Mouse (Mus musculus): ENCODE results near the gene Galns.
A peak's percentile ranks its signal among the peaks of the same experiment; 100 is the strongest.
"Not testable (repeated sequence)": the region's sequence is repeated elsewhere in the genome, so short reads cannot be mapped to it uniquely, and the experiment has no call there.

Gene Galns

DNA sequence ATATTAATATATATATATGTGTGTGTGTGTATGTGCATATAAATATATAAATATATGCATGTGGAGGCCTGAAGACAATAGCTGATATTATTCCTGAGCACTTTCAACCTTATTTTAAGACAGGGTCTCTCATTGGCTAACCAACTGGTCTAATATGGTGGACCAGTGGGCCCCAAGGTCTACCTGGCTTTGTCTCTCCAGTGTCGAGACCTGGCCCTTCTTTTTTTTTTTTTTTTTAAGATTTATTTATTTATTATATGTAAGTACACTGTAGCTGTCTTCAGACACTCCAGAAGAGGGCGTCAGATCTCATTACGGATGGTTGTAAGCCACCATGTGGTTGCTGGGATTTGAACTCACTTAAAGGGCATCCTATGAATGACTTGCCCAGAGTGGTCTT lies 20.9 kb upstream of the Galns start:
- not testable (repeated sequence) for DNase-seq

DNA sequence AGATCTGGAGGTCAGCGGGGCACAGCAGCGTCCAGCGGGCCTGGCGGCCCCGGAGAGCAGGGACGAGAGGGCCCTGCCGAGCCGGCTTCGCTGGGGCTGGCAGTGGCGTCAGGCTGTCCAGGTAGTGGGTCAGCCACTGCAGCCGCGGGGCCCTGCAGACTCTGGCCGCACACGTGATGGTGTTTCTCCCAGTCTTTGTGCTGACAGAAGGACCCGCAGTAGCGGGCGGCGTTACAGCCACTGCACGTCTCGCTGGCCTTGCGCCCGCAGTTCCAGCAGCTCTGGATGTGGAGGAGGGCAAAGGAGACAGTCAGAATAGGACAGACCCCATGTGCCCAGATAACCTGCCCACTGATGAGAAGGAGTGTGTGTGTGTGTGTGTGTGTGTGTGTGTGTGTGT lies 19.4 kb upstream of the Galns start:
- peak; percentile 30 to 33 for DNase-seq

DNA sequence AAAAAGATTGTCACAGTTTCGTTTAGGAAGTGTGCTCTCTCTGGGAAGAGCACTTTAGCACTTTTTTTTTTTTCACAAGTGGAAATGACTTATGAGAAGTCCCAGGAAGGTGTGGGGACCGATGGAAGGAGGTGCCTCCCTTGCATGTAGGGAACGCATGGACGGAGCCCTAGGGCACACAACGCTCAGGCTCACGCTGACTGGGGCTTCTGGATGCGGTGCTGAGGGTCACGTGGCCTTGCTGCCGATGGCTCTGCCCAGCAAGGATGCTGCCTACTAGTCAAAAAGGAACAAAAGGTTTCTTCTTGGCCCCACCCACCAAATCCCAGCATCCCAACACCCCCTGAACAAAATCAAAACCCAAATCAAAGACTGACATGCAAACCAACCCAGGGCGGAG lies 18.1 kb upstream of the Galns start:
- no peak for DNase-seq

DNA sequence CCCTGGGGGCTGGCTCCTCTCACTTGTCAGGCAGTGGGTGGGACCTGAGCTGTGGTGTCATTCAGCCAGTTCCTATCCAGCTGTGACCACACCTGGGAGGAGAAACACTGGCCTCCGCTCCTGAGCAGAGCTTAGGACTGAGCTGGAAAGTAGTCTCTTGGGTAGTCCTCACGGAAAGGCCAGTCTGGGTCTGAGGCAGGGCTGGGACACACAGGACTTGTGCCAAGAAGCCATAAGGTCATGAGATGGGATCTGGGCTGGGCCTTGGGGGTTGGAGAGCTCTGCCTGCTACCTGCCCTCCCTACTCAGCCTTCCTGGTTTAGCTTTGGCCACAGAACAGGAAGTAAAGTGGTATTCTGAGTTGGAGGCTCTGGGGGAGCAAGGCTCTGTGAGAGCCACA lies 15.6 kb upstream of the Galns start:
- no peak for DNase-seq

DNA sequence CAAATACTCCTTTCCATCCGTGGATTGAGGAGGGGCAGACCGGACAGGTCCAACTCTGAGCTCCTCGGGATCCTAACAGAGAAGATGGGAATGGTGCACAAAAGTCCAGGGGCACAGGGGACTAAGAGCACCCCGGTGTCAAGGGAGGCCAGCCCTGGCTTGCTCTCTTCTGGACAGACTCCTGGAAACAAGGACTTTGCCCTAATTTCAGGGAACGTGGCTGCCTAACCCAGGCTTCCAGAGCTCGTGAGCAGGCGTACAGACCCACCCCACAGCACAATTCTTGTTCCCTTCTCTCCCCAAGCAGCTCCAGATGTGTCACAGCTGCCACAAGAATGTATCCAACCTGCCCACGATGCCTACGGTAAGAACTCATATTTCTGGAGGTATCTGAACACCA lies 14.5 kb upstream of the Galns start:
- DNase-seq, result peak; percentile 38 to 39

DNA sequence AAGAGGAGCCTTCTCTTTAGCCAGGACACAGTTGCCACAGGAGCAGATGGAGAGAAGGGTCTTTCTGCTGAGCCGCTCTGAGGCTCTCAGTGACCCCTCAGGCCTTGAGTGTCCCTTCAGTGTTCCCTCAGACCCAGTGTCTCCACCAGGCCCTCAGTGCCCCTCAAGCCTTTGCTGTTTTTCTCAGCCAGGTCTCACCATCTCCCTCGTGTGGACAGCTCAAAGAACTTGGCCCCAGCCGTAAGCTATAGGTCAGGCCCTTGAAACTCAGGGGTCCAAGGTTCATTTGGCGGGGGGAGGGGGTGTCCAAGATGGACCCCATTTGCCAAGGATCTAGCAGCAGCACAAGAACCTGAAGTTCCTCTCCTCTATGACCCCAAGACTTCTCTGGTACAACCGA lies 13.4 kb upstream of the Galns start:
- no peak for DNase-seq

DNA sequence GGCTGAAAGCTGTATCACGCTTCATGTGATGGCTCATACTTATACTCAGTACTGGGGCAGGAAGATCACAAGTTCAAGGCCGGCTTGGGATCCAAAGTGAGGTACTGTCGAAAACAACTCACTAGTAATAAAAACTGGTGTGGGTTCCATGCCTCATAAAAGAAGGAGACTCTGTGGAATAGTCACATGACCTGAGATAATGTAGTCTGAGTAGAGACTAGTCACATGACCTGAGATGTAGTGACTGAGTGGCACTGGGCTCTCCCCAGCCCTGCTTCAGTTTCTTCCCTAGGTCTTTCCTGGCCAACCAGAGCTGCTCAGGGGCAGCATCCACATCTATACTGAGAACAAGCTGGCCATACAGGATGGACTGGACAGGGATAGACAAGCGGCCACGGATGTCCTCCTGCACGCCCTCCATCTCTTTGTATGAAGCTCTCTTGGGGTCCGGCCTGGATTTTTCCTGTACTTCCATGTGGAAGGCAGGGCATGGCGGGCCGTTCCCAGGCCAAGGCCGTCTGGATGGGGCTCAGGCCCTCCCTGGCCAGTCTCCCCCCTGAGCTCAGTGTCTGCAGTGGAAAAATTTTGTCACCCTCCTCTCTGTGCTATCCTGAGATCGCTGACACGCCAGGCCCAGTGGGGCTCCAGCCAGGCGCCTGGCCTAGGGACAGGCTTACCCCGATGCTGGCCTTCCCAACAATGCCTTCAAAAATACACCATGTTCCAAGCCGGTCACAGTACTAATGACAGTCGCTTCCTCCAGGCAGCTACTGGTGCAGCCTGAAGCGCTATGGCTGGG lies 12.8 kb upstream of the Galns start:
- DNase-seq, result no peak

DNA sequence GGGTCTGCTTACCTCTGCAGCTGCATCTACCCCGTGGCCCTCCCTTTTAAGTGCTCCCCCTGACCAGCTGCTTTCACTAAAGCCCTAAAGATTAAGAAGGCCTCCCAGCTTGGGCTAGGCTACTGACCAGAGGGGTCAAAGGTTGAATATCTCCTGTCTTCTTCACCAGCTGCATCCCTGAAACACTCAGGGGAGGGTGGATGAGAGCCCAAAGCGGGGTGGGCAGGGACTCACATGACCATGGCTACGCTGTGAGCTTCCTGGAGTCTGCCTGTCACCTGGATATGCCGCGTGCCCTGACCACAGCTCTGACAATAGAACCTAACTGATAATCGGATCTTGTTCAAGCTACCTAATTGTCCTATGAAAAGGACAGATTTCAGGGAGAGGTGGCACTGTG lies 11.5 kb upstream of the Galns start, which contains the start of gene Pabpn1l:
Gene Pabpn1l, minus strand, starts transcription at position 13 of the 400 bp plus-strand sequence.
- peak; percentile 26 to 40 for DNase-seq

DNA sequence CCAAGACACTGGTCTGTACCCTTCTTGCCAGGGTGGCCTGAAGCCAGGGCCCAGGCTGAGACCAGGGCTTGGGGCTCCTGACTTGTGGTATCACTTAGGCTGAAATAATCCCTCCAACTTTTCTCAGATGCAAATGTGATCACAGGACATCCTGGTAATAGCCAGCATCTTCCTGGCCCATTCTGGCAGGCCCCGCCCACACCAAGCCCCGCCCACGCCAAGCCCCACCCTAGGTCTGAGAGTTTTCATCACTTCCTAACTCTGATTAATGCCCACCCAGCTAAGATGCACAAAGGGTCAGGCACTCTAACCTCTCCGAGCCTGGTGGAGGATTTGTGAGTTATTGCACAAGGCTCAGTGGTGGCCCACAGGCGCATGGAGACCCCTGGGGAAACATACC lies 9.2 kb upstream of the Galns start:
- DNase-seq, result no peak

DNA sequence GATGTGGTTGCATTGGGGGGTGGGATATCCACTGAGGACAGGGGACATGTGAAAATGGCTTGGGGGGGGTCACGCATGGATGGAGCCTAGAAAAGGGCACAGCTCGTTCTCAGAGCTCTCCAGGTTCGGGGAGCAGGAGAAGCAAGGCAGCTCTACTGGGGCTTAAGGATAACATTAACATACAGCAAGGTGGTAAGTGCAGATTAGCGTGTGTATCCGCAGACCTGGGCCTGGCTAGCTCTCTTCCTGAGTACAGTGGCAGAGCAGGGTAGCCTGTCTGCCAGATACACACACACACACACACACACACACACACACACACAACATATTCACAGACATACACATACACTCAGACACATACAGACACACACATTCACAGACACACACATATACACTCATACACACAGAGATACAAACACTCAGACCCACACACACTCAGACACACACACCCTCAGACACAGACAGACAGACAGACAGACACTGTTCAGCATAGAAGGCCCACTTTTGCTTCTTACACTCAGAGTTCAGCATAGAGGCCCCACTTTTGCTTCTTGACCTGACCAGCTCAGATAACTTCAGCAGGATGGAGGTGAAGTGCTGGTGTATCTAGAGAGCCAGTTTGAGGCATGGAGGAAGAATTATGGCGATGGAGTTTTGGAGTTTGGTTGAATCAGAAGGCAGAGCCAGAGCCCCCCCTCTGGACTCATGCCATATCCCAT lies 7.6 kb upstream of the Galns start:
- no peak for DNase-seq

DNA sequence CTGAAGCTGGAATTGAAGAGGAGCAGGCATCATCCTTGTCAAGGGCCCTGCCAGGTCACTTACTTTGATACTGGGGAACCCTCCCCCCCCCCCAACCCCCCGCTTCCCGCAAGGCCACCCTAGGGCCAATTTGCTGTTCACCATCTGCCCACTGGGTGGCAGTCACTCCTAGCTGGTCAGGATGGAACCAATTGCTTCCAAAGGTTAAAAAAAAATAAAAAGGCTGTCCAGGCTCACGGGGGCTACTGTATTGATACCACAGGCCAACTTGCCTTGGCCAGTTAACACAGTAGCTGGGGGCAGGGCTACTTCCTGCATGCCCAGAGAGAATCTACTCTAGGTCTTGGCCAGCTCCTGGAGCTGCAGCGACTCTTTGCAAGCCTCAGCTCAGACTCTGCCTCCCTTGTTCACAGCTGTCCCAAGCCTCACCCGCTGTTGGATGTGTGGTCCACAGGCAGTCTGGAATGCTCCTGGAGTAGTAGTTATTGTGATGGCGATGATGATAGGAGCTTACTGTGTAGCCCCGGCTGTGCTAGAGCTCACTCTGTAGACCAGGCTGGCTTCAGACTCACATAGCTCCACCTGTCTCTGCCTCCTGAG lies 6.8 kb upstream of the Galns start:
- peak; percentile 61 to 87 for DNase-seq

DNA sequence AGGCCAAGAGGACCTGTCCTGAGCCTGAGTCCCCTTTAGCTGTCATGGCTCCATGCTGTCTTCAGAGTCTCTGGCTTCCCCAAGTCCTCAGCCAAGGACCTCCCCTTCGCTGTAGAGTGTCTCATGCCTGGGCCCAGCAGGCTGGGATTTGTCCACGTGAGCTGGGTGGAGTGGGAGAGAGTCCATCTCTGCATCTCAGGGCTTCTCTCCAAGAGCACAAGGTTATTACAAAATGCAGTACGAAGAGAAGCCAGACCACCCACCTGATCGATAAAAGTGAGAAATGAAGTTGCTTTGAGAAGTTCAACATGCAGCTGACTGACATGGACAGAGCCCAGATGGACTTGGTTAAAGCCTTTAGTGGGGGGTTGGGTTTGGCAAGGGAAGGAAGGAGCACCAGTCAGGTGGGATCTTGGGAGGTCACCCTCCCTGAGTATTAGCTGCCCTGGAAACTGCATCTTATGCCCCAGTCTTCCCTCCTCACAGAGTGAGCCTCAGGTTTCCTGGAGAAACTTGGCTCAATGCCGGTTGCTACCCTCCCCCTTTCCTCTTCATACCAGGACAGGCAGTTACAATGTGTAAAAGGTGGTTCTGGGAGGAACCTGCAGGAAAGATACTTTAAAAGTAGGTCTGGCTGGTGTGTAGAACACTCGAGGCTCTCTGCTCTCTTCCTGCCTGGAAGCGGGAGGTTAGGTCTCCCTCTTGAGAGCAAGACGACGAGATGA lies 5.1 kb upstream of the Galns start:
- no peak for DNase-seq

DNA sequence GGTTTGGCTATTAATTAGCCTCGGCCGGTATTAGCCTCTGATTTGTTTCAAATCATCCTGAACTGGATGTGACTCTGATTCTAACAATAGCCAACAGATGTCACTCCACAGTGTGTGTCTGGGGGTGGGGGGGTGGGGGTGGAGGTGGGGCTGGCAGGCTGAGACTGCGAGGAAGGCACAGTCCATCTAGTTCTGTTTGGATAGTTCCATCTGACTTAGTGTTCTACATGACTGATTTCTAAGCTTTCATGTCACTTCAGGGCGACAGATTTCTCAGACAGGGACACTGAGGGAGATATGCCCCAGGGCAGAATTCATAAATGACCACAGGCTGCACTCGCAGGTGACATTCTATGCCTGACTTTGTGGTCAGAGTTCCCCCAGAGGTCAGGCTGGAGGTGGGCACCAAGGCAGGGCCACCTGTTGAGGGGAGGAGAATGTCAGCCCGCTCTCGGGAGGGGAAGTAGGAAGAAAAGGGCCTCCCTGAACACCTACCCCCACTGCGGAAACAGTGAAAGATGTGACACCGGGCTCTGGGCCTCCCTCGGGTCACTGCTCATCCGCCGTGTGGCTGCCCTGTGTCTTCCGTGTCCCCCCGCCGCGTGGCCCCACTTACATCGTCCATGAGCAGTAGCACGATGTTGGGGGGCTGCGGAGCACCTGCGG lies 518 bp downstream of the Galns start:
- peak in 1 of 2 experiments; percentile 39 for DNase-seq

DNA sequence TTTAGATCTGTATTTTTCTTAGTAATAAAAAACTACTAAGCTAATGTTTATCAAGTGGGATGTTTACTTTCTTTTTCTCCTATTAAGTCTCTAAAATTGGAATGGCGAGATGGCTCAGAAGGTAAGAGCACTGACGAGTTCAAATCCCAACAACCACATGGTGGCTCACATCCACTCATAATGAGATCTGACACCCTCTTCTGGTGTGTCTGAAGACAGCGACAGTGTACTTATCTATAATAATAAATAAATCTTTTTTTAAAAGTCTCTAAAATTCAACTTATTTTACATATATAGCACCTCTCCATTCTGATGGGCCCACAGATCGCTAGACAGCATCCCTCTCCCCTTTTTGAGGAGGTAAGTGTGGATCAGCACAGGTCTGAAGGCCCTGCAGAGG lies 1.1 kb downstream of the Galns start:
- no peak for DNase-seq

DNA sequence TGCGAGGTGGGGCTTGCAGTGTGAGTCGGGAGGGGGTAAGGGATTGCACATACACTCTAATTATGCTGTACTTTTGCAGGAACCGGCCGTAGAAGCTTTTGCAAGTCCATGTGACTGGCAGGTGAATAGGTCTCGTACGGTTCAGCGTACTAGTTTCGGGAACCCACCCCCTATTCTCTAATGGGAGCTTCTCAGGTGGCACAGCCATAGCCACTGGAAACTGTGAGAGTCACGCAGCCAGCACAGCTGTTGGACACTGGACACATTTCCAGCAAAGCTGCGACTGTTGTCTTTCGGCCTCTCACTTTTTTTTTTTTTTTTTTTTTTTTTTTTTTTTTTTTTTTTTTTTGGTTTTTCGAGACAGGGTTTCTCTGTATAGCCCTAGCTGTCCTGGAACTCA lies 4.5 kb downstream of the Galns start:
- DNase-seq, result no peak

DNA sequence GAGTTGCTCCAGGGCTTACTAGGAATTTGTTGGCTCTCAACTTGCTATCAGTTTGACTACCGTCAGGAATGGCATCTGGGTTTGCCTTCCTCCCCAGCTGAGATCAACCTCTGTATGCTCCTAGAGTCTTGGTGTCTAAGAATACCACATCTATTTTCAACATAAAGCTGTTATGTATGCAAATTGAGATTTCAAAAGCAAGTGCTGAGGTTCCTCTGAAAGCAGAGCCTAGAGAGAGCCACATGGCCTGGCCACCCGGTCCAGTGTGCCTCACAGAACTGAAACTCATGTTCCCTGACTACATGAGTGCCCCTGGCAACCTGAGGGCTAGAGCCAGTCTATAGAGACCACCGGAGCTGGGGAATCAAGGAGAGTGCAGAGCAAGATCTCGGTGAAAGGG lies 5.9 kb downstream of the Galns start:
- DNase-seq, result no peak

DNA sequence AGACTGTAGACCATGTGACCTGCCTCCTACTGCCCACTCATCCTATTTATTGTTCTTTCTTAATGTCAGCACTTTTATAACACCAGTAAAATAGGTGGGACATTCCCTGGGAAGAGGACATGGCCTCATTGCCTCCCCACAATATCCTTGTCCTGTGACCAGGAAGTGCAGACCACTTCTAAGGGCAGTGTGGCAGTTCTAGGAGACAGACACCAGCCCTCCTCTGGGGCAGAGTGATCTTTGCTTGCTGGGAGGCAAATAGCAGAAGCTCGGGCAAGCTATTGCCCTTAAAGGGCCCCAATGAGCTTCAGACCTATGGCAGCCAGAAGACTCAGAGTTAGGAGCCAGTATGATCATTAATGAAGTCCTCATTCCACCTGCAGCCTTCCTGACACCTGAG lies 6.6 kb downstream of the Galns start:
- no peak for DNase-seq

DNA sequence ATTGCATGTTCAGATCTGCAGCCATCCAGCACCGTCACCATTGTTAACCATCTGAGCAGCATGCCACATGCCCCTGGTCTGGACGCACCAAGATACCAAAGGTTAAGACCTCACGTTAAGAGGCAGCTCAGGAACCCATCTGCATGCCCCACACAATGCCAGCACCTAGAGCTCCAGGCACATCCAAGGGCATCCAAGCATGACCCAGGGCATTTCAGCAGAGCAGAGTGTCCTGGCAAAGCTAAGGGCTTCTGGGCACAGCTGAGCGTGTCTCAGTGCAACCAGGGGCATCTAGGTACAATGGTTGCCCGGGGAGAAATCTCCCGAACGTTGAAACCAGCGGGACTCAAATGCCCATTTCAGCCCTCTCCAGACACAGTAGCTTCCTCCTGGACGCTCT lies 10.6 kb downstream of the Galns start:
- peak; percentile 77 to 80 for DNase-seq

DNA sequence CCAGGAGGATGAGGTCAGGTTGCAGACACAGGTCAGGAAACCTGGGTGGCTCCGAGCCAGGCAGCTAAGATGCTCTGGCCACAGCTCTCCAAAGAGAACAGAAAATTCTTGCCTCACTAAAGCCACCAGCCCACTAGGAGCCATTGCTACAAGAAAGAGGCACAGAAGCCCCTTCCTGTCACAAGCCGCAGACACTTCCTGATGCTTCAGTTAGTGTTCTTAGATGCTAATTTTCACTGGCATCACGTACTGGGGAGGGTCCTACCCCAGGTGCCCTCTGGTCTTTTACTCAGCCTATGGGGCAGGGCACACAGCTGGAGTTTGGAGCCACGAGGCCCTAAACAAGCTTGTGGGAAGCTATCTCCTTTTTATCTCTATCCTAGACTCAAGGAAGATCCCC lies 15.2 kb downstream of the Galns start:
- DNase-seq, result no peak

DNA sequence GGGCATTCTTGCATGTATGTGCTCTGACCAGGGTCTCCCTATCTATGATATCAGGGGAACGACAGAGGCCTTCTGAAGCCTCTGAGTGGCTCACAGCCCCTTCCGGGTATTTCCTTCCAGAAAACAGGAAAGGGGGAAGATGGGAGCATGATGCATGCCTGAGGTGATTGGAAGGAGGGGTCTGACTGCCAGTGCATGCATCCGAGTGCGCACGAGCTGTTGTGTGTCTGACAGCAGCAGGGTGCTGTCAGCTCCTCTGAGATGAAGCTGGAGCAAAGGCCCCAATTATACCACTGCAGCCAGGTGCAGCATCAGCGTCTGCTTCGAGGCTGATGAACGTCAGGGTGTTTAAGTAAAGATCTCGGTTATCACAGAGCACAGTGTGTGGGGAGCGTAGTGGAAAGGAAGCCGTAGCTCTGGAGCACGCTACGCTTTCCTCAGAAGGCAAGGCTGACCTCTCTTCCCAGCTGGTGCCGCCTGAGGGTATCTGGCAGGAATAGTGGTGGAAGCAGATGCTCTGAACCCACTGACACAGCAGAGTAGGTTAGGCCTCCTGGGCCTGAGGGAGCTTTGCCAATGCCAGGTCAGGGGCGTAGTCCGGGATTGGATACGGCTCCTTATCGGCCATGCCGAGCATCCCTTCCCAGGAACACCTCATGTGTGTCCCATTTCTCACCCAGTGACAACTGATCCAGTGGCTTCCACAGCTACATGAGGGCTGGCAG lies 17.3 kb downstream of the Galns start:
- no peak for DNase-seq

DNA sequence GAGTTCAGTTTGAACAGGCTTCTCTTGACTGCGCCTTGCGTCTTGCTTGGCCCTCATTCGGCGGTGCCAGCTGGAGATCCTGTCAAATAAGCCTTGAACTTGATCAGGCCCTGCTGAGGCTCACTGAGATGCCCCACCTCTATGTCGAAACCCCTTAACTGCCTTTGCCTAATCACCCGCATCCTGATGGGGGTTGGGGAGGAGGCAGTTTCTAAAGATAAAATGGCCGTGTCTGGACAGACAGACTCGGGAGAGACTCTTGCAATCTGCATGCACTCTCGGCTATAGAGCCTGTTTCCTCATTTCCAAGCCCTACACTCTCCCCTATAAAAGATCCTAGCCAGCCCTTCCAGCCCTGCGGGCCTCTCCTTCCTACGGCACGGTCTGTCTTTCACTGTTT lies 18.0 kb downstream of the Galns start:
- no peak for DNase-seq

DNA sequence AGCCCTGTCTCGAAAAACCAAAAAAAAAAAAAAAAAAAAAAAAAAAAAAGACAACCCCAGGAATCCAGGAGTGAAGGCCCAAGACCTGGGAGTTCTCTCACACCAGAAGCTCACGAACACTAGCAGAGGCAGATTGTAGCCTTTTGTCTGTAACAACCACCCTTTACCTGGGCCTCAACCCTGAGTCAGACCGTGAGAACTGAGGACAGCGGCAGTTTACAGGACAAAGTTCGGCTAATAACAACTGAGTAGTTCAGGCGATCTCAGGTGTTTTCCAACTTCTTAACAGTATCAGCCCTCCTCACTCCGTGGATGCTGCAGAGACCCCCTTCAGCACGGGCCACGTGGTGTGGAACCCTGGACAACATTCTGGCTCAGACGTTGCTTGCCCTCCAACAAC lies 24.5 kb downstream of the Galns start:
- no peak for DNase-seq

All from kidney, adult 8-10 months (tissue).